Mouse (Mus musculus) kidney, postnatal 0 days (tissue): ENCODE results near the gene Prpf19. TPM values are rescaled to one million over a fixed set of nuclear protein-coding genes. Genes with fewer than 3 reads are reported as not detected.

ENCODE experiments used
- ATAC-seq: fragments of 200-750 bp; cut with Nextera tagmentation; replicated peaks from 2 replicates; pipeline ENCODE4 v1.8.0; 2017; ENCODE audit warnings: low read depth, moderate number of reproducible peaks, moderate TSS enrichment, moderate library complexity; ENCODE audit not compliant: low FRiP score
- DNase-seq: peaks from one replicate; pipeline ENCODE4 v3.0.0-alpha.2; 2016; ENCODE audit warnings: low spot score
- H3K27ac ChIP-seq: fragments of 300-500 bp; sonication (generic); 2 replicates; pipeline ENCODE4 v1.5.1; 2014; ENCODE audit warnings: mild to moderate bottlenecking
- H3K27me3 ChIP-seq: fragments of 300-500 bp; sonication (generic); 2 replicates; pipeline ENCODE4 v1.6.1; 2014; ENCODE audit warnings: low read length, mixed read lengths; ENCODE audit not compliant: insufficient read depth
- H3K36me3 ChIP-seq: fragments of 300-500 bp; sonication (generic); 2 replicates; pipeline ENCODE4 v1.6.1; 2014; ENCODE audit warnings: low read length, mixed read lengths; ENCODE audit not compliant: insufficient read depth
- H3K4me1 ChIP-seq: fragments of 300-500 bp; sonication (generic); replicated peaks from 2 replicates; pipeline ENCODE4 v1.6.1; 2014; ENCODE audit warnings: antibody characterized with exemption, low read length, mixed read lengths; ENCODE audit not compliant: insufficient read depth
- H3K4me2 ChIP-seq: fragments of 300-500 bp; sonication (generic); 2 replicates; pipeline ENCODE4 v1.6.1; 2014; ENCODE audit warnings: mild to moderate bottlenecking, low read length, moderate library complexity, mixed read lengths
- H3K4me3 ChIP-seq: fragments of 300-500 bp; sonication (generic); replicated peaks from 2 replicates; pipeline ENCODE4 v1.5.1; 2014; ENCODE audit warnings: low read depth, low read length
- H3K9ac ChIP-seq: fragments of 300-500 bp; sonication (generic); 2 replicates; pipeline ENCODE4 v1.6.1; 2014; ENCODE audit warnings: low read depth, low read length
- H3K9me3 ChIP-seq: fragments of 300-500 bp; sonication (generic); replicated peaks from 2 replicates; pipeline ENCODE4 v1.6.1; 2016; ENCODE audit warnings: low read length, inconsistent platforms, mixed read lengths
- CTCF ChIP-seq: IDR thresholded peaks from 2 replicates; pipeline ENCODE4 v1.5.1; 2016; ENCODE audit warnings: antibody characterized with exemption, low read depth, mild to moderate bottlenecking, moderate library complexity
- WGBS: fragments of 180-500 bp; shearing (Covaris S2); extraction: QIAGEN DNeasy Blood & Tissue Kit; methylation state at CpG from one replicate; pipeline ENCODE4 v1.1.7; 2014; 5-methylcytosine and 5-hydroxymethylcytosine counted together
- polyA plus RNA-seq: library from polyadenylated mRNA; unstranded; fragments of >200 nt; fragmentation: Nextera tagmentation; extraction: Ambion mirVana; gene quantifications from 2 replicates; pipeline ENCODE4 v1.2.1, GENCODE M21; 2015

Prpf19 gene
- polyA plus RNA-seq, 1 experiment from 2014 or later = 35.2 TPM

DNA sequence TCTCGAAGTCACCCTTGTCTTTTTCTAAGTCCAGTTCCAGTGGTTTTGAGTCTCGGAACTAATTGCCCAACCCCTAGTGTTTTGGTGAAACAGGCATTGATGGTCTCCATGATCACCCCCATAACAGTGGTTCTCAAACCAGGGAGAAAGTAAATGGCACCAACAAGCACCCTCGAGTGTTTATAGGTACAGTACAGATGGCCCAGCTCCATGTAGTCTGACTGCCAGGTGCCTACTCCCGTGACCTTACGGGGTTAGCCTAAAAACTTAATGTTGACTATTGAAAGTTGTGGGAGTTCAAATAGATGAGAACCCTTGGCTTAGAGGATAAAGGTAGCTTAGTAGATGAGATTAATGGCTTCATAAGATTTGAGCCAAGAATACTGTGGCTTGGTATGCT, 6.0 kb downstream of the Prpf19 start:
- Histone ChIP-seq H3K27me3 (no peaks in the 10 kb centered on the region), H3K9me3 (no peaks in the 10 kb centered on the region), H3K4me3 (no peak overlapping the region), H3K4me2 (no peak overlapping the region), H3K27ac (no peak overlapping the region), H3K36me3 (peaks cover 63% of the 10 kb centered on the region), H3K9ac (no peak overlapping the region), H3K4me1 (peaks cover 14% of the 10 kb centered on the region; the same call in 1 of the 2 replicates)
- DNase-seq (no peak), ATAC-seq (no peak)
- 92% methylated on average over 5 of the region's 5 CpGs for WGBS
- TF ChIP-seq CTCF = no peak

DNA sequence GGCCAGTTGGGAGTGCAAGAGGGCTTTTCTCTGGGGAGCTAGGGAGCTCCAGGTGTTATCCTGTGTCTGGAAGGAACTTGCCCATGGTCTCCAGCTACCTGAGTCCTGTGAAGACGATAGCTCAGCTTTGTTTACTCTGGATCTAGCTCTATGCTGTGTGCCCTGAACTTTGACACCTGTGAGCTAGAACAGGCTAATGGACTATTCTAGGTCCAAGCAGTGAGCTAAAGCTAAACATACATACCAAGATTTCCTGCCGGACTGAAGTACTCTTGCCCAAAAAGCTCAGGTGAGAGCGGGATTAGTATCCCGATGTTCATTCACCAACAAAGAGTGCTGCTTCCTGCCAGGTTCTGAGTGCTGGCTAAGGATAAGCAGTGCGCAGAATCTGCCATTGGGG, 9.5 kb downstream of the Prpf19 start:
- no peak for ATAC-seq
- Histone ChIP-seq H3K9ac (no peak overlapping the region), H3K4me3 (no peak overlapping the region), H3K9me3 (no peaks in the 10 kb centered on the region), H3K27ac (peak overlapping the region; percentile 82; the same call in 1 of the 2 replicates), H3K4me1 (peaks cover 5% of the 10 kb centered on the region; the same call in 1 of the 2 replicates), H3K4me2 (no peak overlapping the region), H3K27me3 (no peaks in the 10 kb centered on the region), H3K36me3 (peaks cover 53% of the 10 kb centered on the region)
- no peak for DNase-seq
- WGBS = 79% methylated on average over 5 of the region's 5 CpGs
- TF ChIP-seq CTCF = no peak

DNA sequence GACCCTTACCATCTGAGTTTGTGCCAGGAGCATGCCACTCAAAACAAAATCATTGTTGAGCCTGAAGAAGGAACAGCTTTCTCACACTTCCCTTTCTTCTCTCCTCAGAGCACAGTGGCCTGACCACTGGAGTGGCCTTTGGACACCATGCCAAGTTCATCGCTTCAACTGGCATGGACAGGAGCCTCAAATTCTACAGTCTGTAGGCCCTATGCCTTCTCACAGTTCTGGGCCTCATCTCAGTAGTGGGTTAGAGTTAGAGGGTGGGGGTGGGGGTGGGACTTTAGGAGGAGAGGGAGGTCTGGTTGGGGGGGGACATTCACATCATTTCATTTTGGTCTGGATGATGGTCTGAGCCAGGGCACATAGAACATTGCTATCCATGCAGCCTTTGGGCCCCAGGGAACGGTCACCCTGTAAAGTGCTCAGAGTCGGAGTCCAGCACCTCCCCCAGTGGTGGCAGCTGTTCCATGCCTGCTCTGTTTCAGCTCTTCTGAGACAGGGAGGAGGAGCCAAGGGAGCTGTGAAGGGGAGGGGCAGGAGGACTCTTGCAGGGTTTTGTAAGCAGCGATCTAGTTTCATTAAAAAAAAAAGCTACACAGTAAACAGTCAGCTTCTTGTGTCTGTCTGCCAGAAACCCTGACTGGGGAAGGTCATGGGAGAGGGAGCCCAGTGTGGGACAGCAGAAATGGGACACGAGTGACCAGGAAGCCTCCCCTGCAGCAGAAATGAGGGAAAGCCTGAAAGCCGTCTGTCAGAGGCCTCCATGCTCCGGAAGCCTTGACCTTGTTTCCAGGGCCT, 10.1 kb downstream of the Prpf19 start:
- DNase-seq (peak; percentile 95), ATAC-seq (peak; percentile 85)
- Histone ChIP-seq H3K36me3 (peaks cover 47% of the 10 kb centered on the region), H3K4me1 (peaks cover 5% of the 10 kb centered on the region; the same call in 1 of the 2 replicates), H3K27ac (peak overlapping the region; percentile 82), H3K9me3 (no peaks in the 10 kb centered on the region), H3K4me2 (no peak overlapping the region), H3K27me3 (no peaks in the 10 kb centered on the region), H3K9ac (no peak overlapping the region), H3K4me3 (no peak overlapping the region)
- 28% methylated on average over 7 of the region's 7 CpGs for whole genome bisulfite sequencing
- TF ChIP-seq CTCF = peak; percentile 34; the same call in 1 of the 2 replicates

DNA sequence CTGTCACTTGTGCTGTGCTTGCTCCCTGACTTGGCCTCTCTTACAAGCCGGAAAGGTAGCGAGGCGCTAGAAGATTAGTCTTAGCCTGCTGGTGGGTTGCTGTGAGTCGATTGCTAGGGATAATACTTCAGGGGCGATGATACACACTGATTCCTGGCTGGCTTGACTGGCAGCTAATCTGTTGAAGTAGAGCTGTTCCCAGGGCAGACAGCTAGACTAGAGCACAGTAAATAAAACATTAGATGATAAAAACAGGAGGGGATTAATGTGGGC, 10.6 kb downstream of the Prpf19 start:
- no peak overlapping the region for H3K4me2 ChIP-seq
- H3K4me1 ChIP-seq = peaks cover 5% of the 10 kb centered on the region; the same call in 1 of the 2 replicates
- H3K4me3 ChIP-seq = no peak overlapping the region
- TF ChIP-seq CTCF = no peak
- H3K27ac ChIP-seq = peak overlapping the region; percentile 82
- H3K9me3 ChIP-seq = no peaks in the 10 kb centered on the region
- no peak overlapping the region for H3K9ac ChIP-seq
- peaks cover 42% of the 10 kb centered on the region for H3K36me3 ChIP-seq
- H3K27me3 ChIP-seq = no peaks in the 10 kb centered on the region
- WGBS = 50% methylated on average over 5 of the region's 5 CpGs
- no peak for DNase-seq
- no peak for ATAC-seq

DNA sequence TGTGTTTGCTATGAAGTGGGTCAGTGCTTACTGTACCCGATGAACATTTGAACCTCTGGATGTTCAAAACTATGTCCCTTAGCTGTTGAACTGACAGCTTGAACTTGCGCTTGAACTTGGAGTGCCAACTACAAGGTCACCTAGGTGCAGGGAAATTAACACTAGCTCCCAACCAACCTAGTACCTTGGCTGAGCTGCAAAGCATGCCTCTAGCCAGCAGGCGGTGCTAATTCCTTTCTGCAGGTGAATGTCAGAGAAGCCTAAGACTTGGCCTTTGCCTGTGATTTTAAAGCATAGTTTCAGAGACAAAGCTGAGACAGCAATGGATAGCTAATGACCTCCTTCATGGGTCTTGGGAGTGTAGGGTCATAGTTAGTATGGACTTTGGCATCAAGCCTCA, 12.9 kb downstream of the Prpf19 start:
- Histone ChIP-seq H3K4me3 (no peak overlapping the region), H3K27me3 (no peaks in the 10 kb centered on the region), H3K4me2 (no peak overlapping the region), H3K36me3 (peaks cover 22% of the 10 kb centered on the region), H3K9me3 (no peaks in the 10 kb centered on the region), H3K27ac (no peak overlapping the region), H3K4me1 (peaks cover 5% of the 10 kb centered on the region; the same call in 1 of the 2 replicates), H3K9ac (no peak overlapping the region)
- 58% methylated on average over 3 of the region's 3 CpGs for WGBS
- peak; percentile 88 for TF ChIP-seq CTCF
- peak; percentile 73 for DNase-seq
- ATAC-seq = no peak

DNA sequence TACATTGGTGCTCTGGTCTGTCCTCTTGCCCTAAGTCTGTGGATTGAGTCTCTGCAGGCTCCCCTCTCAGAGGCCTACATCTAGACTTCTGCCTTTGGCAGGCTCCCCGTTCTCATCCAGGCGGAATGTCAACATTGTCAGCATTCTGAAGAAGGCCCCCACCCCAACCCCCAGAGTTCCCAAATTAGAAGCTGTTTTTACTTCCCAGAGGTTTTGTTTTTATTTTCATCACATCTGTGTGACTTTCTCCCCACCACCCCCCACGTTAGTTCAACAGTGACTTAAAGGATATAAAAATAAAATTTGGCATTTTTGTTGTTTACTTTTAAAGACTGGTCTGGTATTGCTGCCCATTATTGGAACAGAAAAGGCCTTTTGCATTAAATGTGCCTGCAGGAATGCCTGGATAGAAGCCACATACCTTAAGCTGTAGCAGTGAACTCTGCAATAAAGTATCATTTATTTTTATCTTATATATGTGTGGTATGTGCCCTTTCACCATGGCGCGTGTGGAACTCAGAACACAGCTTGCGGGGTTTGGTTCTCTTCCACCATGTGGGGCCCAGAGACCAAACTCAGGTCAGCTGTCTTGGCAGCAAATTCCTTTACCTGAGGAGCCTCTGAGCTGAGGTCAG, 14.2 kb downstream of the Prpf19 start:
- Histone ChIP-seq H3K4me2 (no peak overlapping the region), H3K27me3 (no peaks in the 10 kb centered on the region), H3K9ac (no peak overlapping the region), H3K9me3 (no peaks in the 10 kb centered on the region), H3K4me1 (peaks cover 5% of the 10 kb centered on the region; the same call in 1 of the 2 replicates), H3K4me3 (no peak overlapping the region), H3K27ac (peak overlapping the region; percentile 79), H3K36me3 (peaks cover 11% of the 10 kb centered on the region)
- TF ChIP-seq CTCF = no peak
- 49% methylated on average over 6 of the region's 6 CpGs for WGBS
- ATAC-seq = no peak
- peak; percentile 76 for DNase-seq
